Mouse (Mus musculus): ENCODE data around the gene Mfsd1. TPM values are rescaled to one million over a fixed set of nuclear protein-coding genes. Genes with fewer than 3 reads are reported as not detected.

Gene Mfsd1
- polyA plus RNA-seq, 1 experiment from 2014 or later: 103 TPM

GRCm38 (mm10) chr3:67573523-67573922, 9.0 kb upstream of the Mfsd1 start:
- no peaks in the 10 kb centered on the region for H3K4me1 ChIP-seq (replicated peaks; ENCODE audit: insufficient read depth, low read length)
- no peaks in the 10 kb centered on the region for H3K9me3 ChIP-seq (replicated peaks; ENCODE audit: low read length)
- no peak overlapping the region for H3K9ac ChIP-seq (ENCODE audit: low read depth, low read length)
- H3K27ac ChIP-seq: no peak overlapping the region
- H3K36me3 ChIP-seq (ENCODE audit: insufficient read depth, low read length): no peaks in the 10 kb centered on the region
- 3% methylated on average over 1 of the region's 1 CpGs for WGBS
- no peaks in the 10 kb centered on the region for H3K27me3 ChIP-seq (ENCODE audit: insufficient read depth, low read length)
- ATAC-seq (replicated peaks; ENCODE audit: low FRiP score, low read depth): no peak
- no peak for TF ChIP-seq CTCF (IDR thresholded peaks at IDR 0.05; ENCODE audit: low read depth)
- H3K4me3 ChIP-seq (replicated peaks; ENCODE audit: low read depth, low read length): no peak overlapping the region
- DNase-seq (ENCODE audit: low spot score): no peak
- no peak overlapping the region for H3K4me2 ChIP-seq (ENCODE audit: low read length)

- no peaks in the 10 kb centered on the region for H3K27me3 ChIP-seq (ENCODE audit: insufficient read depth, low read length)
- ATAC-seq (replicated peaks; ENCODE audit: low FRiP score, low read depth) (no peak), DNase-seq (ENCODE audit: low spot score) (no peak)
- no peak overlapping the region for H3K27ac ChIP-seq
- no peaks in the 10 kb centered on the region for H3K9me3 ChIP-seq (replicated peaks; ENCODE audit: low read length)
- no peak overlapping the region for H3K9ac ChIP-seq (ENCODE audit: low read depth, low read length)
- no peaks in the 10 kb centered on the region for H3K4me1 ChIP-seq (replicated peaks; ENCODE audit: insufficient read depth, low read length)
- H3K4me2 ChIP-seq (ENCODE audit: low read length): no peak overlapping the region
- 89% methylated on average over 2 of the region's 2 CpGs for WGBS
- H3K4me3 ChIP-seq (replicated peaks; ENCODE audit: low read depth, low read length): no peak overlapping the region
- no peak for TF ChIP-seq CTCF (IDR thresholded peaks at IDR 0.05; ENCODE audit: low read depth)
- H3K36me3 ChIP-seq (ENCODE audit: insufficient read depth, low read length): no peaks in the 10 kb centered on the region
These were observed 6.3 kb upstream of the Mfsd1 start for GRCm38 (mm10) chr3:67576248-67576647.

GRCm38 (mm10) chr3:67576724-67577123, 5.8 kb upstream of the Mfsd1 start:
- Histone ChIP-seq H3K27me3 (ENCODE audit: insufficient read depth, low read length) (no peaks in the 10 kb centered on the region), H3K4me2 (ENCODE audit: low read length) (no peak overlapping the region), H3K4me1 (replicated peaks; ENCODE audit: insufficient read depth, low read length) (no peaks in the 10 kb centered on the region), H3K36me3 (ENCODE audit: insufficient read depth, low read length) (no peaks in the 10 kb centered on the region), H3K27ac (no peak overlapping the region), H3K4me3 (replicated peaks; ENCODE audit: low read depth, low read length) (no peak overlapping the region), H3K9me3 (replicated peaks; ENCODE audit: low read length) (no peaks in the 10 kb centered on the region), H3K9ac (ENCODE audit: low read depth, low read length) (no peak overlapping the region)
- DNase-seq (ENCODE audit: low spot score) (no peak), ATAC-seq (replicated peaks; ENCODE audit: low FRiP score, low read depth) (no peak)
- 84% methylated on average over 6 of the region's 6 CpGs for WGBS
- TF ChIP-seq CTCF (IDR thresholded peaks at IDR 0.05; ENCODE audit: low read depth): no peak

- Histone ChIP-seq H3K27me3 (ENCODE audit: insufficient read depth, low read length) (no peaks in the 10 kb centered on the region), H3K9ac (ENCODE audit: low read depth, low read length) (peak overlapping the region; percentile 64), H3K4me1 (replicated peaks; ENCODE audit: insufficient read depth, low read length) (no peaks in the 10 kb centered on the region), H3K9me3 (replicated peaks; ENCODE audit: low read length) (no peaks in the 10 kb centered on the region), H3K4me2 (ENCODE audit: low read length) (peak overlapping the region; percentile 78), H3K4me3 (replicated peaks; ENCODE audit: low read depth, low read length) (peak overlapping the region; percentile 67), H3K27ac (peak overlapping the region; percentile 71), H3K36me3 (ENCODE audit: insufficient read depth, low read length) (0 out of 2 replicates have a peak, but pooled peaks cover 7% of the 10 kb centered on the region)
- DNase-seq (ENCODE audit: low spot score): no peak
- no peak; the same call in 1 of the 2 replicates for ATAC-seq (replicated peaks; ENCODE audit: low FRiP score, low read depth)
- 16% methylated on average over 16 of the region's 16 CpGs for WGBS
- TF ChIP-seq CTCF (IDR thresholded peaks at IDR 0.05; ENCODE audit: low read depth): no peak
These were observed 744 bp downstream of the Mfsd1 start for GRCm38 (mm10) chr3:67583125-67583845.

- no peaks in the 10 kb centered on the region for H3K27me3 ChIP-seq (ENCODE audit: insufficient read depth, low read length)
- WGBS: 72% methylated on average over 6 of the region's 6 CpGs
- H3K4me3 ChIP-seq (replicated peaks; ENCODE audit: low read depth, low read length): no peak overlapping the region
- no peak overlapping the region for H3K27ac ChIP-seq
- H3K9me3 ChIP-seq (replicated peaks; ENCODE audit: low read length): no peaks in the 10 kb centered on the region
- ATAC-seq (replicated peaks; ENCODE audit: low FRiP score, low read depth) (no peak), DNase-seq (ENCODE audit: low spot score) (no peak)
- H3K9ac ChIP-seq (ENCODE audit: low read depth, low read length): peak overlapping the region; percentile 64; the same call in 1 of the 2 replicates
- peaks cover 10% of the 10 kb centered on the region; the same call in 1 of the 2 replicates for H3K36me3 ChIP-seq (ENCODE audit: insufficient read depth, low read length)
- no peak for TF ChIP-seq CTCF (IDR thresholded peaks at IDR 0.05; ENCODE audit: low read depth)
- H3K4me1 ChIP-seq (replicated peaks; ENCODE audit: insufficient read depth, low read length): no peaks in the 10 kb centered on the region
- peak overlapping the region; percentile 78 for H3K4me2 ChIP-seq (ENCODE audit: low read length)
These were observed 1.3 kb downstream of the Mfsd1 start for GRCm38 (mm10) chr3:67583846-67584186.

- Histone ChIP-seq H3K27me3 (ENCODE audit: insufficient read depth, low read length) (no peaks in the 10 kb centered on the region), H3K36me3 (ENCODE audit: insufficient read depth, low read length) (peaks cover 30% of the 10 kb centered on the region), H3K9ac (ENCODE audit: low read depth, low read length) (no peak overlapping the region), H3K4me3 (replicated peaks; ENCODE audit: low read depth, low read length) (no peak overlapping the region), H3K9me3 (replicated peaks; ENCODE audit: low read length) (no peaks in the 10 kb centered on the region), H3K27ac (peak overlapping the region; percentile 15; the same call in 1 of the 2 replicates), H3K4me2 (ENCODE audit: low read length) (no peak overlapping the region), H3K4me1 (replicated peaks; ENCODE audit: insufficient read depth, low read length) (no peaks in the 10 kb centered on the region)
- TF ChIP-seq CTCF (IDR thresholded peaks at IDR 0.05; ENCODE audit: low read depth): no peak
- ATAC-seq (replicated peaks; ENCODE audit: low FRiP score, low read depth) (no peak), DNase-seq (ENCODE audit: low spot score) (no peak)
- WGBS: 73% methylated on average over 2 of the region's 2 CpGs
These were observed 4.0 kb downstream of the Mfsd1 start for GRCm38 (mm10) chr3:67586511-67586910.

All from kidney, postnatal 0 days (tissue).